ENCODE assay signal across 1 mouse cellular context in genomic region chr14:54485899-54486298, GRCm38 (mm10).
A peak's percentile ranks its signal among the peaks of the same experiment; 100 is the strongest.
TF ChIP-seq lines count a peak whose summit lies in the region.

No protein-coding gene starts in this region.

TF ChIP-seq in MEL, 35 proteins besides CTCF, POLR2A, EP300 and RAD21:
- TF ChIP-seq MAX (IDR thresholded peaks at IDR 0.05; ENCODE audit: low read length) (no peak), E2F4 (IDR thresholded peaks at IDR 0.05; ENCODE audit: borderline replicate concordance, low read depth, low read length) (no peak), RCOR1 (IDR thresholded peaks at IDR 0.05; ENCODE audit: low read depth, low read length) (peak; percentile 88), HCFC1 (IDR thresholded peaks at IDR 0.05; ENCODE audit: low read depth, low read length) (no peak), NRF1 (IDR thresholded peaks at IDR 0.05; ENCODE audit: insufficient read depth, low read depth, low read length, poor library complexity, severe bottlenecking) (no peak), ZC3H11A (IDR thresholded peaks at IDR 0.05; ENCODE audit: low read depth, low read length) (no peak), MEF2A (IDR thresholded peaks at IDR 0.05; ENCODE audit: extremely low read depth, insufficient replicate concordance, low read depth, low read length, poor library complexity, severe bottlenecking) (no peak), ELF1 (IDR thresholded peaks at IDR 0.05; ENCODE audit: low read depth, low read length) (no peak), JUND (IDR thresholded peaks at IDR 0.05; ENCODE audit: low read depth, low read length) (no peak), ZNF384 (IDR thresholded peaks at IDR 0.05; ENCODE audit: low read depth, low read length) (peak; percentile 94), BHLHE40 (IDR thresholded peaks at IDR 0.05; ENCODE audit: borderline replicate concordance, low read depth, low read length) (no peak), ETS1 (IDR thresholded peaks at IDR 0.05; ENCODE audit: low read depth, low read length) (peak; percentile 50; the same call in 1 of the 2 replicates), MAZ (IDR thresholded peaks at IDR 0.05; ENCODE audit: low read depth, low read length) (peak; percentile 29; the same call in 1 of the 2 replicates), MYB (IDR thresholded peaks at IDR 0.05; ENCODE audit: low read depth, low read length) (no peak), USF2 (IDR thresholded peaks at IDR 0.05; ENCODE audit: borderline replicate concordance in 1 of 2, insufficient read depth in 1 of 2, low read depth in 1 of 2, low read length in 2 of 2) (no peak), SIN3A (IDR thresholded peaks at IDR 0.05; ENCODE audit: low read length) (no peak; the same call in none of the 2 replicates), KAT2A (conservative IDR thresholded peaks at IDR 0.05; ENCODE audit: low read depth, low read length) (no peak), CHD2 (IDR thresholded peaks at IDR 0.05; ENCODE audit: low read length) (no peak), ZKSCAN1 (IDR thresholded peaks at IDR 0.05; ENCODE audit: low read depth, low read length) (no peak), POLR2AphosphoS5 (IDR thresholded peaks at IDR 0.05; ENCODE audit: borderline replicate concordance, low read depth, low read length) (no peak), TBP (IDR thresholded peaks at IDR 0.05; ENCODE audit: low read depth, low read length) (peak; percentile 14; the same call in 1 of the 2 replicates), NELFE (IDR thresholded peaks at IDR 0.05; ENCODE audit: low read depth, low read length) (no peak), UBTF (IDR thresholded peaks at IDR 0.05; ENCODE audit: borderline replicate concordance, insufficient read depth, low read depth, low read length) (no peak), GATA1 (IDR thresholded peaks at IDR 0.05; ENCODE audit: low read depth, low read length) (peak; percentile 85), TAL1 (IDR thresholded peaks at IDR 0.05; ENCODE audit: low read length) (peak; percentile 70), TCF12 (IDR thresholded peaks at IDR 0.05; ENCODE audit: low read depth, low read length) (peak; percentile 91), MXI1 (IDR thresholded peaks at IDR 0.05; ENCODE audit: low read depth, low read length) (no peak), POLR2AphosphoS2 (IDR thresholded peaks at IDR 0.05; ENCODE audit: low read length) (no peak), MYC (IDR thresholded peaks at IDR 0.05; ENCODE audit: low read depth, low read length) (no peak), SMC3 (IDR thresholded peaks at IDR 0.05; ENCODE audit: low read depth, low read length) (no peak), CHD1 (IDR thresholded peaks at IDR 0.05; ENCODE audit: low read depth, low read length) (no peak), ZMIZ1 (IDR thresholded peaks at IDR 0.05; ENCODE audit: low read depth, low read length) (no peak), USF1 (IDR thresholded peaks at IDR 0.05; ENCODE audit: low read depth, low read length) (no peak), MAFK (IDR thresholded peaks at IDR 0.05; ENCODE audit: borderline replicate concordance, low read depth, low read length) (no peak), GABPA (IDR thresholded peaks at IDR 0.05; ENCODE audit: low read depth, low read length) (no peak)
TF ChIP-seq in MEL: peak in this region for 8.
